Mouse (Mus musculus): Measurements from ENCODE around the gene Nutm2. TPM values are rescaled to one million over a fixed set of nuclear protein-coding genes. Genes with fewer than 3 reads are reported as not detected.
A peak's percentile ranks its signal among the peaks of the same experiment; 100 is the strongest.
"Not testable (repeated sequence)": the region's sequence is repeated elsewhere in the genome, so short reads cannot be mapped to it uniquely, and the experiment has no call there.

Nutm2 gene
- polyA plus RNA-seq, 1 experiment from 2014 or later: not detected

DNA sequence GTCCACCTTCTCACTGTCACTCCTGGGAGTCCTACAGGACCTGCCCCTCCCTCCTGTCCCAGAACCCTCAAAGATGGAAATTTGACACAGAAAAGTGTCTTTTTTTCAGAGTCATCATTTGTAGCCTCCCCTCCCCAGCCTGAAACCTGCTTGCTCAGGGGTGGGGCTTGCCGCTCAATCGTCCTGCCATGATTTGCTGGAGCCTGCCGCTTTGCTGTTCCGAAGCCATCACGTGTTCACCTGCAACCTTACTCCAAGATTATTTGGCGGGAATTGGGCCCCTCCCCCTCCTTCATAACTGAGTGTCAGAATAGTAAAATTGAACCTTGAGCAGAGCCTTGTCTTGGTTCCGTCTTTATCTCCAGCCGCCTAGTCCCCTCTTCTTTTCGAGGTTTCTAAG, 14.8 kb upstream of the Nutm2 start:
- H3K4me2 ChIP-seq (ENCODE audit: low read depth); H3K27ac ChIP-seq (ENCODE audit: low read depth, low read length); H3K27me3 ChIP-seq (ENCODE audit: control insufficient read depth, insufficient read depth, low read length); H3K36me3 ChIP-seq (ENCODE audit: control insufficient read depth, insufficient read depth, low read length); H3K9ac ChIP-seq (ENCODE audit: low read length); ATAC-seq (ENCODE audit: insufficient read depth, low FRiP score, low TSS enrichment); H3K4me1 ChIP-seq (ENCODE audit: control insufficient read depth, insufficient read depth, low read length); DNase-seq (ENCODE audit: low spot score); H3K9me3 ChIP-seq (ENCODE audit: control insufficient read depth, low read length); H3K4me3 ChIP-seq (ENCODE audit: low read depth, low read length): not testable (repeated sequence)
- WGBS: 76% methylated on average over 9 of the region's 9 CpGs

GRCm38 (mm10) chr13:50453426-50453825, 13.7 kb upstream of the Nutm2 start:
- 31% methylated on average over 4 of the region's 4 CpGs for WGBS
- no peaks in the 10 kb centered on the region for H3K4me1 ChIP-seq (ENCODE audit: control insufficient read depth, insufficient read depth, low read length)
- H3K9me3 ChIP-seq (ENCODE audit: control insufficient read depth, low read length): no peaks in the 10 kb centered on the region
- H3K4me3 ChIP-seq (ENCODE audit: low read depth, low read length): no peak overlapping the region
- no peak overlapping the region for H3K27ac ChIP-seq (ENCODE audit: low read depth, low read length)
- H3K9ac ChIP-seq (ENCODE audit: low read length): no peak overlapping the region
- ATAC-seq (ENCODE audit: insufficient read depth, low FRiP score, low TSS enrichment) (no peak), DNase-seq (ENCODE audit: low spot score) (no peak)
- no peaks in the 10 kb centered on the region for H3K27me3 ChIP-seq (ENCODE audit: control insufficient read depth, insufficient read depth, low read length)
- no peak overlapping the region for H3K4me2 ChIP-seq (ENCODE audit: low read depth)
- no peaks in the 10 kb centered on the region for H3K36me3 ChIP-seq (ENCODE audit: control insufficient read depth, insufficient read depth, low read length)

GRCm38 (mm10) chr13:50460433-50460832, 6.7 kb upstream of the Nutm2 start:
- DNase-seq (ENCODE audit: low spot score); H3K27me3 ChIP-seq (ENCODE audit: control insufficient read depth, insufficient read depth, low read length); H3K4me2 ChIP-seq (ENCODE audit: low read depth); H3K4me3 ChIP-seq (ENCODE audit: low read depth, low read length); ATAC-seq (ENCODE audit: insufficient read depth, low FRiP score, low TSS enrichment); H3K4me1 ChIP-seq (ENCODE audit: control insufficient read depth, insufficient read depth, low read length); H3K27ac ChIP-seq (ENCODE audit: low read depth, low read length); H3K36me3 ChIP-seq (ENCODE audit: control insufficient read depth, insufficient read depth, low read length); H3K9me3 ChIP-seq (ENCODE audit: control insufficient read depth, low read length); H3K9ac ChIP-seq (ENCODE audit: low read length): not testable (repeated sequence)
- 65% methylated on average over 2 of the region's 2 CpGs for WGBS

DNA sequence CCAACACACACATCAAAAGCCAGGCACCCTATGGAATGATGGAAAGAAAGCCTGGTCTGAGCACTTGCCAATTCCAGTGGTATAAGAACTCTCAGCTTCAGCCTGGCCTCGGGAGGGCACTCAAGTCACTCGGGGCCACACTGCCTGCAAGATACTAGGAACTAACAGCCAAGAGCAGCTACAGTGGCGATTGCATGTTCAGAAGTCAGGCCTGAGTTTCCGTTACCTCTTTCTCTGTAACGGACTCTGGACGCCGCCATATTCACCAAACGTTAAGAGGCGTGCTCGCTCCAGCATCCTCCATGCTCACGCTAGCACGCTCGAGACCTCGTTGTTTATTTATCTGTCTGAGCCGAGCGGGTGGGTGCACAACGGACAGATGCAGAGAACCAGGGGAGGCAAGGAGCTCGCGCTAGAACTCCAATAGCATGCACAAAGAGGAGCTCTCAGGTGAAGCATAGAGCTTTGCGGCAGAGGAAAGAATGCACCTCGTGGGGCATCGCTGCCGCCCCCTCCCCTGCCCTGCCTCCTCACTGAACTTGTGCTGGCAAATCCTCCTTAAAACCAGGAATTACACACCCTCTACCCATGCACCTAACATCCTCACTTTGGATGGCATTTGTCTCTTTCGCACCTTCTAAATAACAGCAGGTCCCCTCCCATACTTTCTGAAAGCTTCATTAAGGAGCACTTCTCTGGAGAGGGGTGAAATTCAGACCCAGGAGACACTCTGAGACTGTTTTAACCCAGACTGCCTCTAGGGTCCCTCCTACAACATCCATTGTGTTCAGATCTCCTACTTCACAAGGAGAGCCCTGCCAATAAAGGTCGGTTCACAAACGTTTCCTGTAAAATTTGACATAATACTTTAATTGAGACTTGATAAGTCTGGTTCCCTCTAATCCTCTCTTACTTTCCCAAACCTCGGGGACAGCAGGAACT, 2.2 kb upstream of the Nutm2 start:
- Histone ChIP-seq H3K4me1 (ENCODE audit: control insufficient read depth, insufficient read depth, low read length) (no peaks in the 10 kb centered on the region), H3K4me2 (ENCODE audit: low read depth) (peak overlapping the region; percentile 15), H3K36me3 (ENCODE audit: control insufficient read depth, insufficient read depth, low read length) (no peaks in the 10 kb centered on the region), H3K9ac (ENCODE audit: low read length) (no peak overlapping the region), H3K4me3 (ENCODE audit: low read depth, low read length) (0 out of 2 replicates have a peak overlapping the region, but pooled peaks have one; percentile 3), H3K27ac (ENCODE audit: low read depth, low read length) (no peak overlapping the region), H3K9me3 (ENCODE audit: control insufficient read depth, low read length) (no peaks in the 10 kb centered on the region), H3K27me3 (ENCODE audit: control insufficient read depth, insufficient read depth, low read length) (no peaks in the 10 kb centered on the region)
- no peak for ATAC-seq (ENCODE audit: insufficient read depth, low FRiP score, low TSS enrichment)
- peak; percentile 13 for DNase-seq (ENCODE audit: low spot score)
- WGBS: 38% methylated on average over 27 of the region's 27 CpGs

GRCm38 (mm10) chr13:50488510-50488909, 21.4 kb downstream of the Nutm2 start:
- H3K9ac ChIP-seq (ENCODE audit: low read length); ATAC-seq (ENCODE audit: insufficient read depth, low FRiP score, low TSS enrichment); H3K27me3 ChIP-seq (ENCODE audit: control insufficient read depth, insufficient read depth, low read length); H3K27ac ChIP-seq (ENCODE audit: low read depth, low read length); DNase-seq (ENCODE audit: low spot score); H3K4me1 ChIP-seq (ENCODE audit: control insufficient read depth, insufficient read depth, low read length); H3K4me2 ChIP-seq (ENCODE audit: low read depth); H3K36me3 ChIP-seq (ENCODE audit: control insufficient read depth, insufficient read depth, low read length); H3K9me3 ChIP-seq (ENCODE audit: control insufficient read depth, low read length); H3K4me3 ChIP-seq (ENCODE audit: low read depth, low read length): not testable (repeated sequence)

- not testable (repeated sequence) for H3K27me3 ChIP-seq (ENCODE audit: control insufficient read depth, insufficient read depth, low read length); H3K4me3 ChIP-seq (ENCODE audit: low read depth, low read length); H3K27ac ChIP-seq (ENCODE audit: low read depth, low read length); H3K4me2 ChIP-seq (ENCODE audit: low read depth); DNase-seq (ENCODE audit: low spot score); H3K4me1 ChIP-seq (ENCODE audit: control insufficient read depth, insufficient read depth, low read length); H3K9me3 ChIP-seq (ENCODE audit: control insufficient read depth, low read length); H3K36me3 ChIP-seq (ENCODE audit: control insufficient read depth, insufficient read depth, low read length); H3K9ac ChIP-seq (ENCODE audit: low read length); ATAC-seq (ENCODE audit: insufficient read depth, low FRiP score, low TSS enrichment)
- WGBS: 86% methylated on average over 9 of the region's 9 CpGs
Observed at GRCm38 (mm10) chr13:50510470-50511343, 43.6 kb downstream of the Nutm2 start.

Other genes with a start within 250 kb of the Nutm2 start
- not detected in 2 replicates for gene Gm906, start 217.0 kb upstream of the Nutm2 start, polyA plus RNA-seq (2014; fragmentation: Nextera tagmentation; extraction: Ambion mirVana)
- 31.3 and 32.6 TPM in 2 replicates for gene Fbxw17, start 49.4 kb upstream of the Nutm2 start, polyA plus RNA-seq (2014; fragmentation: Nextera tagmentation; extraction: Ambion mirVana)
- not detected in 2 replicates for gene Gm47429, start 23.4 kb upstream of the Nutm2 start, polyA plus RNA-seq (2014; fragmentation: Nextera tagmentation; extraction: Ambion mirVana)
- gene Gm904, start 175.9 kb downstream of the Nutm2 start, polyA plus RNA-seq (2014; fragmentation: Nextera tagmentation; extraction: Ambion mirVana): not detected in 2 replicates
- gene Gm8765, start 231.0 kb downstream of the Nutm2 start, polyA plus RNA-seq (2014; fragmentation: Nextera tagmentation; extraction: Ambion mirVana): not detected in 2 replicates